In the genomic region with DNA sequence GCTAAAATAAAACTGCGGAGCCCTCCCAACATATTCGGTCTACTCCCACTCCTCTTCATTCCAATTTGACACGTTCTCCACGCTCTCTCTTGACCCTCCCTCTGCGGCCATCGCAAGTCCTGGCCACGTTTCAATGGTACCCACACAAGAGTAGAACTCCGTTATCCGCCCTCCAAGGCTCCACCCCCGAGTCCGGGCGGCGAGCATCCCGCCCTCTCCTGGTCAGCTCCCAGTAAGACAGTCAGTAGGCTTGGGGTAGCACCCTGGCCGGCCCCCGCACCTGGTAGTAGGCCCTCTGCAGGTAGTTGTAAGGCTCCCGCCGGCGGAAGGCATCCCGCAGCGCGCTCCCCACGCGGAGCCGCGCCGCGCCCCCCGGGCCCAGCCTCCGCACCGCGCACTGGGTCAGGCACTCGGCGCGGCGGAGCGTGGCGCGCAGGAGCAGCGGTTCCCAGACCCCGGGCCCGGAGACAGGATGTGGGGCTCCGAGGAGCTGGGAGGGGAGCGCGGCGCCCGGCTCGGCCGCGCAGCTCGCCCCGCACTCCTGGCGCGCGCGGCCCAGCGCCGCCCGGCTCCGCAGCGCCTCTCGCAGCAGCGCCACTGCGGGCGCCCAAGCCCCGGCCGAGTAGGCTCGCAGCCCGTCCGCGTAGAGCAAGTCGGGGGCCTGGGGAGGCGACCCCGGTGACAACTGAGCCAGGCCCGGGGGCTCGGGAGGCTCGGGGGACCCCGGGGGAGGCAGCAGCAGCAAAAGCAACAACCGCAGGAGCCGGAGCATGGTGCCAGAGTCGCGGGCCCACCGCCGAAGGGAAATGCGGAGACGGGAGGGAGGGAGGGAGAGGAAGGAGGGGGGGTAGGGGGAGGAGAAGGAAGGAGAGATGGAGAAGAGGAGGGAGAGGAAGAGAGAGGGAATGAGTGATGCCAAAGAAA, we compare ENCODE assay signal across 8 mouse cellular contexts. TPM values are rescaled to one million over a fixed set of nuclear protein-coding genes. Genes with fewer than 3 reads are reported as not detected.
DNase-seq lines count a peak whose midpoint lies in the region; ATAC-seq and TF ChIP-seq lines count a peak whose summit lies in the region.

P3h3 (minus strand) TSS at position 837 of the 924 bp plus-strand sequence.

- H3K4me3 ChIP-seq in hindbrain, embryonic 15.5 days = peak within 1 kb of the TSS; percentile 65
- peak within 1 kb of the TSS; percentile 58 for H3K4me3 ChIP-seq in left cerebral cortex, adult 2 months
- no peak within 1 kb of the TSS; the same call in 1 of the 2 replicates for H3K4me3 ChIP-seq in macrophage (ENCODE audit: inconsistent target)

- H3K9ac ChIP-seq in hindbrain, embryonic 15.5 days = peak within 1 kb of the TSS; percentile 91

- peak; percentile 88 for ATAC-seq in hindbrain, embryonic 15.5 days (ENCODE audit: low FRiP score, low read depth)

- peaks cover 67% of the 10 kb centered on the region for H3K4me1 ChIP-seq in hindbrain, embryonic 15.5 days (replicated peaks)

- peak; percentile 94 for DNase-seq in R1 (ENCODE audit: low read depth, low spot score)
- peak; percentile 94 for DNase-seq in cerebellum, postnatal 14 days
- DNase-seq in gastrocnemius, adult 18-20 months (ENCODE audit: low spot score) = peak; percentile 77
- DNase-seq in left cerebral cortex, adult 2 months (ENCODE audit: extremely low spot score in 1 of 2, low spot score in 2 of 2) = peak; percentile 85 to 86
- DNase-seq in retina, postnatal 7 days (ENCODE audit: low read depth, low spot score) = peak; percentile 69
- peak; percentile 73 for DNase-seq in urinary bladder, adult 18-20 months (ENCODE audit: low spot score in 2 of 2)

- peak within 1 kb of the TSS; percentile 97 for H3K27ac ChIP-seq in hindbrain, embryonic 15.5 days (replicated peaks)
- H3K27ac ChIP-seq in left cerebral cortex, adult 2 months = peak within 1 kb of the TSS; percentile 92
- no peak within 1 kb of the TSS for H3K27ac ChIP-seq in macrophage

- no peaks in the 10 kb centered on the region for H3K27me3 ChIP-seq in hindbrain, embryonic 15.5 days

- H3K79me2 ChIP-seq in macrophage (ENCODE audit: inconsistent target) = peaks cover 13% of the 10 kb centered on the region; the same call in 1 of the 2 replicates

- peak; percentile 74 for TF ChIP-seq CTCF in left cerebral cortex, adult 2 months (IDR thresholded peaks at IDR 0.05)

- H3K9me3 ChIP-seq in hindbrain, embryonic 15.5 days = no peaks in the 10 kb centered on the region

- intact Hi-C loops in left cerebral cortex, adult 2 months (cut with DNase I) = loop anchor here (5.0 kb wide), 1 partner anchor 225 kb away; no protein-coding TSS in a partner anchor

- under 1% methylated on average over 74 of the region's 86 CpGs for WGBS in hindbrain, embryonic 15.5 days
- under 1% methylated on average over 65 of the region's 86 CpGs for WGBS in macrophage (ENCODE audit: missing documents)

- H3K4me2 ChIP-seq in hindbrain, embryonic 15.5 days = peak within 1 kb of the TSS; percentile 89

- peaks cover 7% of the 10 kb centered on the region for H3K36me3 ChIP-seq in hindbrain, embryonic 15.5 days
- H3K36me3 ChIP-seq in macrophage (ENCODE audit: inconsistent target) = peaks cover 19% of the 10 kb centered on the region; the same call in 1 of the 2 replicates

RNA-seq across cellular contexts. Expression of gene P3h3, which starts in this region (rescaled TPM):
- 1 to 10 TPM; 3.5 to 4.9 TPM for total RNA-seq in gastrocnemius, adult 18-20 months (2021)
- polyA plus RNA-seq in hindbrain, embryonic 15.5 days (2015; fragmentation: Nextera tagmentation; extraction: Ambion mirVana) = 17.1 and 18.7 TPM in 2 replicates
- total RNA-seq in left cerebral cortex, adult 2 months (2021) = 10 to 100 TPM; 29.1 to 33.1 TPM
- 100 to 1,000 TPM in 19 of 26 experiments, 10 to 100 TPM in 7; 12.4 to 330 (median 173) TPM for total RNA-seq in macrophage (2018; cell fraction: chromatin; rRNA removed)
- 10 to 100 TPM in 15 of 26 experiments, 1 to 10 TPM in 11; 4.9 to 18.1 (median 11.9) TPM for total RNA-seq in macrophage (2018; cell fraction: cytosol; rRNA removed)
- total RNA-seq in macrophage (2018; cell fraction: nucleus; rRNA removed) = 100 to 1,000 TPM in 9 of 26 experiments, 10 to 100 TPM in 17; 16.6 to 205 (median 76.4) TPM
- 9.8 to 27.6 TPM (median 12.3 TPM) in 3 replicates for polyA plus RNA-seq in macrophage (2018)

Comparison
In these comparisons a context has a peak if more than half of its experiments do, and no peak if none do; other contexts are left out.
1. RNA of gene P3h3 (total RNA-seq): 29.1 to 33.1 TPM in left cerebral cortex, adult 2 months; 3.5 to 4.9 TPM in gastrocnemius, adult 18-20 months; every median in the first group is over 4 times any median in the second.
2. Peak in every context shown above with its lines, with median percentiles within 50 percentile points of each other: DNase-seq.